Mouse (Mus musculus) common myeloid progenitor, adult 5-6 weeks (primary cell): ENCODE results near the gene Msantd1. TPM values are rescaled to one million over a fixed set of nuclear protein-coding genes. Genes with fewer than 3 reads are reported as not detected.

Experiments
- ATAC-seq: replicated peaks from 2 replicates; pipeline ENCODE4 v1.8.0; 2016; ENCODE audit warnings: low read depth, mild to moderate bottlenecking, moderate TSS enrichment, inconsistent platforms; ENCODE audit not compliant: poor library complexity, severe bottlenecking
- total RNA-seq: library from RNA; stranded (forward); fragments of 200-1000, 187-1606 nt; gene quantifications from 2 replicates; pipeline ENCODE4 v1.2.3, GENCODE M21; 2017

The Msantd1 gene
- total RNA-seq, 1 experiment from 2014 or later: 2.7 TPM

- peak; percentile 60 for ATAC-seq
These were observed 16.1 kb downstream of the Msantd1 start for GRCm38 (mm10) chr5:34923920-34924319.

- ATAC-seq: peak; percentile 51; the same call in 1 of the 2 replicates
These were observed 16.7 kb downstream of the Msantd1 start for GRCm38 (mm10) chr5:34924519-34924918.

GRCm38 (mm10) chr5:34927648-34928047, 19.8 kb downstream of the Msantd1 start:
- no peak for ATAC-seq

GRCm38 (mm10) chr5:34930151-34930975, 22.6 kb downstream of the Msantd1 start:
- ATAC-seq: no peak

- no peak for ATAC-seq
These were observed 23.3 kb downstream of the Msantd1 start for GRCm38 (mm10) chr5:34931091-34931490.

GRCm38 (mm10) chr5:34931516-34932457, 24.0 kb downstream of the Msantd1 start:
- no peak for ATAC-seq

- no peak for ATAC-seq
These were observed 24.6 kb downstream of the Msantd1 start for GRCm38 (mm10) chr5:34932458-34932806.

- no peak for ATAC-seq
These were observed 25.6 kb downstream of the Msantd1 start for GRCm38 (mm10) chr5:34933461-34933860.

GRCm38 (mm10) chr5:34941710-34942470, 34.1 kb downstream of the Msantd1 start:
- ATAC-seq: no peak

GRCm38 (mm10) chr5:34943428-34943827, 35.6 kb downstream of the Msantd1 start:
- peak; percentile 75 for ATAC-seq

GRCm38 (mm10) chr5:34948861-34949760, 41.3 kb downstream of the Msantd1 start, which contains the start of gene Rgs12:
Rgs12 (plus strand) TSS chr5:34949445.
- peak; percentile 83 for ATAC-seq

- ATAC-seq: no peak
These were observed 42.0 kb downstream of the Msantd1 start for GRCm38 (mm10) chr5:34949769-34950211.

- no peak for ATAC-seq
These were observed 42.8 kb downstream of the Msantd1 start for GRCm38 (mm10) chr5:34950486-34951160.

- ATAC-seq: no peak
These were observed 43.5 kb downstream of the Msantd1 start for GRCm38 (mm10) chr5:34951161-34951834.

- ATAC-seq: no peak
These were observed 46.7 kb downstream of the Msantd1 start for GRCm38 (mm10) chr5:34954508-34954907.

GRCm38 (mm10) chr5:34955630-34956029, 47.8 kb downstream of the Msantd1 start:
- ATAC-seq: peak; percentile 40

GRCm38 (mm10) chr5:34956151-34956550, 48.3 kb downstream of the Msantd1 start:
- no peak for ATAC-seq

GRCm38 (mm10) chr5:34957015-34957414, 49.2 kb downstream of the Msantd1 start:
- ATAC-seq: no peak
